Comparison of ENCODE assay signal across 27 mouse cellular contexts in the genomic region with DNA sequence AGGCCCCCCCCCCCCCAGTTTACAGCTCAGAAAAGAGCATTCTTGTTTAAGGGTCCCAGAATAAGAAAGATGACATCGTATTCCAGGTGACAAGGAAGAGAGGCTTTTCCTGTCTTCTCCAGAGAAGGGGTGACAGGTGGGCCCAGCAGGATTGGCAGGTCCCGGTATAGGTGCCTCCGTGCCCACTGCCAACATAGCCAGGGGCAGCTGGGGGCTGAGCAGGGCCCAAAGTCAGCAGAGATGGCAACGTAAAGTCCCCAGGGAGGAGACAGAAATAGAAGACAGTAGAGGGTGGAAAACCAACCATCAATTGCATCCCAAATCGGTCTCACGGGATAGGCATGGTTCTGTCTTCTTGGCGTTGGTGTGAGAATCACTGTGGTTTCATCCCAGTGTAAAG. TPM values are rescaled to one million over a fixed set of nuclear protein-coding genes. Genes with fewer than 3 reads are reported as not detected.
"Had no signal": no experiment of that assay in that cellular context is flagged by ENCODE, and none has a peak within 500 bp of the region (broad histone marks: within the 10 kb centered on the region; RNA-seq: fewer than 3 reads in every experiment).

No protein-coding gene starts in this region.

- H3K4me1 ChIP-seq: embryonic facial prominence, embryonic 12.5 days; embryonic facial prominence, embryonic 15.5 days; forebrain, embryonic 12.5 days; forebrain, embryonic 13.5 days; forebrain, embryonic 15.5 days had no signal

- H3K27me3 ChIP-seq: embryonic facial prominence, embryonic 12.5 days; embryonic facial prominence, embryonic 13.5 days; embryonic facial prominence, embryonic 15.5 days; forebrain, embryonic 12.5 days; forebrain, embryonic 13.5 days; forebrain, embryonic 15.5 days had no signal

- H3K9me3 ChIP-seq: embryonic facial prominence, embryonic 10.5 days; embryonic facial prominence, embryonic 12.5 days; embryonic facial prominence, embryonic 13.5 days; embryonic facial prominence, embryonic 15.5 days; forebrain, embryonic 10.5 days; forebrain, embryonic 12.5 days; forebrain, embryonic 13.5 days; forebrain, embryonic 15.5 days had no signal

- H3K27ac ChIP-seq: embryonic facial prominence, embryonic 10.5 days; embryonic facial prominence, embryonic 12.5 days; embryonic facial prominence, embryonic 13.5 days; embryonic facial prominence, embryonic 15.5 days; forebrain, embryonic 10.5 days; forebrain, embryonic 12.5 days; forebrain, embryonic 13.5 days; forebrain, embryonic 15.5 days; gastrocnemius, adult 2 months; heart, adult 2 months had no signal

- H3K4me3 ChIP-seq: embryonic facial prominence, embryonic 10.5 days; embryonic facial prominence, embryonic 12.5 days; embryonic facial prominence, embryonic 13.5 days; embryonic facial prominence, embryonic 15.5 days; erythroblast, embryonic 14.5 days; forebrain, embryonic 10.5 days; forebrain, embryonic 12.5 days; forebrain, embryonic 13.5 days; forebrain, embryonic 15.5 days; gastrocnemius, adult 2 months; heart, adult 2 months had no signal

- H3K36me3 ChIP-seq: forebrain, embryonic 15.5 days had no signal

- DNase-seq: cerebellum, adult 2 months; cerebellum, adult 8-10 months; cerebellum, adult 9-10 months; cerebellum, postnatal 25 days; cerebellum, postnatal 36 days; embryo, embryonic 11 days; forebrain, postnatal 0 days; gastrocnemius, adult 2 months; gastrocnemius, postnatal 10 days; gastrocnemius, postnatal 14 days; gastrocnemius, postnatal 25 days; gastrocnemius, postnatal 36 days; heart, adult 18-20 months; heart, adult 2 months had no signal

RNA-seq across cellular contexts. Expression of a gene that starts 11.9 kb away (rescaled TPM):
- polyA plus RNA-seq: erythroblast, embryonic 14.5 days had no signal

RNA-seq across cellular contexts. Expression of a gene that starts 16.3 kb away (rescaled TPM):
- polyA plus RNA-seq: embryonic facial prominence, embryonic 10.5 days; embryonic facial prominence, embryonic 11.5 days; embryonic facial prominence, embryonic 12.5 days; embryonic facial prominence, embryonic 13.5 days; erythroblast, embryonic 14.5 days; forebrain, embryonic 10.5 days; forebrain, embryonic 11.5 days; forebrain, embryonic 14.5 days; heart, embryonic 11.5 days had no signal
